Mouse (Mus musculus) intestine, embryonic 16.5 days (tissue): ENCODE measurements at regions not wholly inside any gene's neighbourhood (a gene's known extent, or its start where the extent isn't known, plus 50 kb on each side); places are given as distances from the start of the nearest gene placed in this dataset.

ENCODE experiments used
- ATAC-seq: fragments of 200-750 bp; cut with Nextera tagmentation; 2 replicates; pipeline ENCODE4 v1.8.0; 2017; ENCODE audit warnings: moderate TSS enrichment, moderate library complexity
- H3K27ac ChIP-seq: fragments of 300-500 bp; sonication (generic); 2 replicates; pipeline ENCODE4 v1.5.1; 2014; ENCODE audit warnings: mild to moderate bottlenecking, low read length
- H3K27me3 ChIP-seq: fragments of 300-500 bp; sonication (generic); replicated peaks from 2 replicates; pipeline ENCODE4 v1.6.1; 2014; ENCODE audit warnings: low read length, control low read depth, mixed read lengths; ENCODE audit not compliant: control insufficient read depth, insufficient read depth
- H3K36me3 ChIP-seq: fragments of 300-500 bp; sonication (generic); 2 replicates; pipeline ENCODE4 v1.6.1; 2014; ENCODE audit warnings: low read length, control low read depth; ENCODE audit not compliant: control insufficient read depth, insufficient read depth
- H3K4me1 ChIP-seq: fragments of 300-500 bp; sonication (generic); 2 replicates; pipeline ENCODE4 v1.6.1; 2014; ENCODE audit warnings: low read length, control low read depth, mixed read lengths; ENCODE audit not compliant: control insufficient read depth, insufficient read depth
- H3K4me2 ChIP-seq: fragments of 300-500 bp; sonication (generic); 2 replicates; pipeline ENCODE4 v1.6.1; 2014; ENCODE audit warnings: low read depth, low read length, control low read depth
- H3K4me3 ChIP-seq: fragments of 300-500 bp; sonication (generic); 2 replicates; pipeline ENCODE4 v1.5.1; 2014; ENCODE audit warnings: mild to moderate bottlenecking, low read length
- H3K9ac ChIP-seq: fragments of 300-500 bp; sonication (generic); 2 replicates; pipeline ENCODE4 v1.6.1; 2014; ENCODE audit warnings: low read depth, low read length
- H3K9me3 ChIP-seq: fragments of 300-500 bp; sonication (generic); 2 replicates; pipeline ENCODE4 v1.6.1; 2016; ENCODE audit warnings: low read length, control low read depth; ENCODE audit not compliant: control insufficient read depth
- WGBS: fragments of 180-500 bp; shearing (Covaris S2); extraction: QIAGEN DNeasy Blood & Tissue Kit; methylation state at CpG from one replicate; pipeline ENCODE4 v1.1.7; 2014; 5-methylcytosine and 5-hydroxymethylcytosine counted together

- Histone ChIP-seq H3K4me2 (no peak overlapping the region), H3K4me3 (no peak overlapping the region), H3K36me3 (no peaks in the 10 kb centered on the region), H3K27me3 (no peaks in the 10 kb centered on the region), H3K27ac (no peak overlapping the region), H3K9ac (no peak overlapping the region), H3K4me1 (no peaks in the 10 kb centered on the region), H3K9me3 (no peaks in the 10 kb centered on the region)
- WGBS = 78% methylated on average over 5 of the region's 5 CpGs
- no peak for ATAC-seq
Observed at GRCm38 (mm10) chr4:131239132-131239531, 294.9 kb downstream of the Matn1 start.

DNA sequence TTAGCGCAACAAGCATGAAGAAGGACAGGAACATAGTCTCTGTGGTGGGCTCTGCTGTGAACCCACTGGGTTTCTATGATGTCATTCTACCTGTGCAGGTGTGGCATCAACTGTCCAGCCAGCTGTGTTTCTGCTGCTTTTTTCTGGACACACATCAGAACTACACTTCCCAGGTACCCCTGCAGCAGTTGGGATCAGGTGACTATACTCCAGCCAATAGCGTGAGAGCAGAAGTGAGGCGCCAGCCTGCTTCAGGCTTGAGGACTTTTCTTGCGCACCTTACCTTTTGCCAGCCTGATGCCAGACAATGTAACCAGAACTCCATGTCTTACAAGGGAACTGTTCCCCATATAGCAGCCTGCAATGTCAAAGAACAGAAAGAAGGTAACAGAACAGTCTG is 296.3 kb downstream of the Matn1 start:
- WGBS = 85% methylated on average over 4 of the region's 4 CpGs
- H3K9ac ChIP-seq = no peak overlapping the region
- no peaks in the 10 kb centered on the region for H3K4me1 ChIP-seq
- H3K27me3 ChIP-seq = no peaks in the 10 kb centered on the region
- no peaks in the 10 kb centered on the region for H3K36me3 ChIP-seq
- no peak overlapping the region for H3K4me3 ChIP-seq
- no peak for ATAC-seq
- H3K27ac ChIP-seq = no peak overlapping the region
- H3K9me3 ChIP-seq = no peaks in the 10 kb centered on the region
- no peak overlapping the region for H3K4me2 ChIP-seq

DNA sequence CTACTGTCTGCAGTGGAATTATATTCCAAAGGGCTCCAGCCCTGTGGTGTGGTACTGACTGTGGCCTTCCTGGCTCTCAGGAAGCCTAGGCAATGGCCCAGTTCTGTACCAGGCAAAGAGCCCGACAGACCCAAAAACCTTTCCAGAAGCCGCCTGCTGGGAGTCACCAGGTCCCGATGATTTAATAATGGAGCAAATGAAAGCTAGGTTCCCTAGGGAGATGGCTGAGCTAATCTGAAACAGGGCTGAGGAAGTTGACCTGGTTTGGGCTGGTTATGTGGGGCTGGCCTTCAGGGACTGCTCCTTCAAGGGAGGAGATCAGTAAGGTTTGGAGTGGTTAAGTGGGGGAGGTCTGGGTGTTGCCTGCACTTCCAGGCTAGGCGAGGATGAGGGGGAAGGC is 298.1 kb downstream of the Matn1 start:
- Histone ChIP-seq H3K9ac (no peak overlapping the region), H3K4me1 (no peaks in the 10 kb centered on the region), H3K27ac (no peak overlapping the region), H3K27me3 (no peaks in the 10 kb centered on the region), H3K4me3 (no peak overlapping the region), H3K9me3 (no peaks in the 10 kb centered on the region), H3K36me3 (no peaks in the 10 kb centered on the region), H3K4me2 (no peak overlapping the region)
- 74% methylated on average over 4 of the region's 4 CpGs for WGBS
- no peak for ATAC-seq

DNA sequence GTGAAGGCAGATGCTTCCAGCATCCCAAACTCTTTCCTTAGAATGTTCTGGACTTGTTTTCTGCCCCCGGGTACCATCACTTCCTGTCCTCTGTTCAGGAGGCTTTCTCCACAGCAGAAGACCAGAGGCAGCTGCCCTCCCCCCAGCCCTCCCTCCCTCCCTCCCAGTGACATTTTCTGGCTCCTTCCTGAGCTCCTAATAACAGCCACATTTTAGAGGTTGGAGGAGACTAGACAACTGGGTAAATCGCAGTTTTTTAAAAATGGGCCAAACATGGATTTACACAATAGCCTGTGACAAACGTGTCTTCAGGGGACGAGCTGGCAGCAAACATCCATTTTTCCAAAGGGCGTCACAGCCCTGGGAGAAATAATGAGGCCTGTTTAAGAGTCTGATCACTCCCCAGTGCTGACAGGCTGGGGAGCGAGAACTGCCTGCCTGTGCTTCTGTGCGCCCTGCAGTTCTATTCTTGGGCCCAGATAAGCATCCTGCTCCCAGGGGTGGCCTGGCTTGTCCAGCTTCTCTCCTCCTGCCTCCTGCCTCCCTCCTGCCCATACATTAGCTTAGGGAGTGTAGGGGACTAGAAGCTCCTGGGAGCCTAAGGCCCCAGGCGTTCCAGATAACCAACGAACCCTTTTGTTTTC is 299.7 kb downstream of the Matn1 start:
- H3K9ac ChIP-seq = no peak overlapping the region
- no peak for ATAC-seq
- H3K4me1 ChIP-seq = no peaks in the 10 kb centered on the region
- no peak overlapping the region for H3K4me2 ChIP-seq
- WGBS = 48% methylated on average over 9 of the region's 9 CpGs
- no peak overlapping the region for H3K4me3 ChIP-seq
- H3K27ac ChIP-seq = no peak overlapping the region
- no peaks in the 10 kb centered on the region for H3K9me3 ChIP-seq
- no peaks in the 10 kb centered on the region for H3K36me3 ChIP-seq
- no peaks in the 10 kb centered on the region for H3K27me3 ChIP-seq

- peak overlapping the region; percentile 46 for H3K4me2 ChIP-seq
- H3K9ac ChIP-seq = no peak overlapping the region
- H3K9me3 ChIP-seq = no peaks in the 10 kb centered on the region
- no peaks in the 10 kb centered on the region for H3K36me3 ChIP-seq
- WGBS = 20% methylated on average over 29 of the region's 30 CpGs
- H3K27ac ChIP-seq = no peak overlapping the region
- H3K4me1 ChIP-seq = no peaks in the 10 kb centered on the region; the same call in 1 of the 2 replicates
- ATAC-seq = peak; percentile 72; the same call in 1 of the 2 replicates
- H3K27me3 ChIP-seq = 0 out of 2 replicates have a peak, but pooled peaks cover 5% of the 10 kb centered on the region
- H3K4me3 ChIP-seq = peak overlapping the region; percentile 27
Observed at GRCm38 (mm10) chr4:131252602-131253442, 308.6 kb downstream of the Matn1 start.

DNA sequence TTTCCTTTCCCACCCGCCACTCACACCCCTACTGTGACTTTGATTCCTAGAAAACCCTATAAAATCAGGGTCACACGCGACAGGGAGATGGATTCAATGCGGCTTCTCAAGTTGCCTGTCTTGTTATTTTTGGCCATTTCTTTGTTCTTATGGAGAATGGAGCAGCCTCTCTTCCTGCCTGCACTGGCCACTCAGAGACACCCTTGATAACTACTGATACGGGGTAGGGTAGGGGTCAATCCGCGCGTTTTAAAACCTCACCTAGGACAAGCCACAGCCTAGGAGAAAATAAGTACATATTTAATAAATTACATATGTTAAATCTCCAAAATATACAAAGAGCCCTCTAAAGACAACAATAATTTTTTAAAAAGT is 309.2 kb downstream of the Matn1 start:
- ATAC-seq = no peak
- Histone ChIP-seq H3K4me1 (no peaks in the 10 kb centered on the region; the same call in 1 of the 2 replicates), H3K4me3 (no peak overlapping the region), H3K9ac (no peak overlapping the region), H3K9me3 (no peaks in the 10 kb centered on the region), H3K4me2 (0 out of 2 replicates have a peak overlapping the region, but pooled peaks have one; percentile 46), H3K36me3 (no peaks in the 10 kb centered on the region), H3K27ac (no peak overlapping the region), H3K27me3 (0 out of 2 replicates have a peak, but pooled peaks cover 5% of the 10 kb centered on the region)
- 4% methylated on average over 8 of the region's 8 CpGs for WGBS

DNA sequence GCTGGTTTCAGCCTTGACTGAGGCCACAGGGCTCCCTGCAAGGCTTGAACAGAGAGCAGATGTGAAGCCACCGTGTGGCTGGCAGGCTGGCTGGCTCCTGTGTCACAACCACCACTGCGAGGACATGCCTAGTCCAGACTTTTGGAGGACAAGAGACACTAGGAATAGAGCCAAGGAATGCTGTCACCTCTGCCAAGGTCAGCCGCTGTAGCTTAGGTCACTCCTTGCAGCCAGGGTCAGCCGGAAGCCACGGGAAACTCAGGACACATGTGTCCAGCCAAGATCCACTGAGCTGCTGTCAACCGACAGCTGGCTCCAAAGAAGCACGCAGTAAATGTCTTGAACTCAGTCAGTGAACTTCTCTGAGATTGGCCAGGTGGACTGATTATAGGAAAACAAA is 310.1 kb downstream of the Matn1 start:
- H3K4me2 ChIP-seq = no peak overlapping the region
- 0 out of 2 replicates have a peak, but pooled peaks cover 5% of the 10 kb centered on the region for H3K27me3 ChIP-seq
- H3K27ac ChIP-seq = no peak overlapping the region
- H3K36me3 ChIP-seq = no peaks in the 10 kb centered on the region
- no peaks in the 10 kb centered on the region for H3K9me3 ChIP-seq
- 61% methylated on average over 7 of the region's 7 CpGs for WGBS
- 0 out of 2 replicates have a peak overlapping the region, but pooled peaks have one; percentile 14 for H3K9ac ChIP-seq
- no peaks in the 10 kb centered on the region; the same call in 1 of the 2 replicates for H3K4me1 ChIP-seq
- no peak overlapping the region for H3K4me3 ChIP-seq
- ATAC-seq = no peak

GRCm38 (mm10) chr4:131254691-131255090 is 310.5 kb downstream of the Matn1 start:
- no peak overlapping the region for H3K27ac ChIP-seq
- H3K4me2 ChIP-seq = no peak overlapping the region
- no peaks in the 10 kb centered on the region for H3K9me3 ChIP-seq
- ATAC-seq = no peak; the same call in 1 of the 2 replicates
- no peak overlapping the region for H3K9ac ChIP-seq
- 0 out of 2 replicates have a peak, but pooled peaks cover 5% of the 10 kb centered on the region for H3K27me3 ChIP-seq
- H3K4me3 ChIP-seq = no peak overlapping the region
- H3K36me3 ChIP-seq = no peaks in the 10 kb centered on the region
- whole genome bisulfite sequencing = 36% methylated on average over 6 of the region's 6 CpGs
- no peaks in the 10 kb centered on the region; the same call in 1 of the 2 replicates for H3K4me1 ChIP-seq

DNA sequence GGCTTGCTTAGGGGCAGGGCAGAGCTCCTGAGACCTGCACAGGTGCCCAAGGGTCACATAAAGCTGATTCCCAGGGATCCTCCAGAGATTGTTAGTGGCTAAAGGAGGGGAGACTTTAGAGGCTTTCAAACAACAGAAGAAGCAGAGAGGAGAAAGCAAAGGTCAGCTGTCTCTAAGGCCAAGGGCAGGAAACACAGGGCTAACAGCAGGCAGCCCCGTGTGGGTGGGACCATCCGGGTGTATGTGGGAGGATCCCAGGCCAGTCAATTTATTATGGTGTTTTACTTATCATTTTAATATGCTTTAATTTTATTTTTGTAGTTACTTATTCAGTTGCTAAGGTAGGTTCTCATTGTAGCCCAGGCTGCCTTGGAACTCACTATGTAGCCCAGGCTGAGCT is 317.1 kb downstream of the Matn1 start:
- Histone ChIP-seq H3K4me1 (no peaks in the 10 kb centered on the region), H3K4me2 (no peak overlapping the region), H3K9ac (no peak overlapping the region), H3K4me3 (no peak overlapping the region), H3K36me3 (no peaks in the 10 kb centered on the region), H3K27ac (no peak overlapping the region), H3K27me3 (no peaks in the 10 kb centered on the region; the same call in 1 of the 2 replicates), H3K9me3 (no peaks in the 10 kb centered on the region)
- no peak for ATAC-seq
- WGBS = 65% methylated on average over 2 of the region's 2 CpGs
